Mouse (Mus musculus) 3T3-L1 (cell line): ENCODE results near the gene Tle1.
A peak's percentile ranks its signal among the peaks of the same experiment; 100 is the strongest.

Source experiments
- DNase-seq: peaks from one replicate; pipeline ENCODE4 v3.0.0-alpha.2; 2015; ENCODE audit warnings: low read depth, low spot score

Tle1 gene

GRCm38 (mm10) chr4:72200559-72201409, at the start of gene Tle1:
Tle1 (minus strand) TSS chr4:72200919.
- peak; percentile 96 for DNase-seq

- DNase-seq = no peak
These were observed 33.0 kb upstream of the Tle1 start for GRCm38 (mm10) chr4:72233584-72234219.

GRCm38 (mm10) chr4:72232206-72232605, 31.5 kb upstream of the Tle1 start:
- peak; percentile 2 for DNase-seq

- DNase-seq = no peak
These were observed 30.1 kb upstream of the Tle1 start for GRCm38 (mm10) chr4:72230832-72231231.

- DNase-seq = no peak
These were observed 20.9 kb upstream of the Tle1 start for GRCm38 (mm10) chr4:72221629-72222028.

GRCm38 (mm10) chr4:72204420-72205045, 3.8 kb upstream of the Tle1 start:
- DNase-seq = no peak

- DNase-seq = peak; percentile 60
These were observed 837 bp upstream of the Tle1 start for GRCm38 (mm10) chr4:72201521-72201991.

GRCm38 (mm10) chr4:72199571-72200558, 854 bp downstream of the Tle1 start:
- peak; percentile 58 for DNase-seq

GRCm38 (mm10) chr4:72198877-72199411, 1.8 kb downstream of the Tle1 start:
- DNase-seq = peak; percentile 88

- peak; percentile 72 for DNase-seq
These were observed 2.7 kb downstream of the Tle1 start for GRCm38 (mm10) chr4:72197888-72198605.

GRCm38 (mm10) chr4:72195116-72195835, 5.4 kb downstream of the Tle1 start:
- DNase-seq = peak; percentile 84

GRCm38 (mm10) chr4:72193276-72193675, 7.4 kb downstream of the Tle1 start:
- DNase-seq = no peak

GRCm38 (mm10) chr4:72184476-72184875, 16.2 kb downstream of the Tle1 start:
- no peak for DNase-seq

- no peak for DNase-seq
These were observed 18.3 kb downstream of the Tle1 start for GRCm38 (mm10) chr4:72182343-72182988.

- DNase-seq = no peak
These were observed 24.8 kb downstream of the Tle1 start for GRCm38 (mm10) chr4:72175943-72176342.

GRCm38 (mm10) chr4:72168267-72168666, 32.5 kb downstream of the Tle1 start:
- DNase-seq = no peak

GRCm38 (mm10) chr4:72167761-72168229, 32.9 kb downstream of the Tle1 start:
- DNase-seq = no peak

- DNase-seq = no peak
These were observed 33.5 kb downstream of the Tle1 start for GRCm38 (mm10) chr4:72167171-72167570.

- no peak for DNase-seq
These were observed 34.2 kb downstream of the Tle1 start for GRCm38 (mm10) chr4:72166561-72166960.
